Mouse (Mus musculus) right cerebral cortex, postnatal 4 days (tissue): ENCODE data around the gene Gpn3.

Source experiments
- DNase-seq: peaks from one replicate; pipeline ENCODE4 v3.0.0-alpha.2; 2022

Gpn3 gene

DNA sequence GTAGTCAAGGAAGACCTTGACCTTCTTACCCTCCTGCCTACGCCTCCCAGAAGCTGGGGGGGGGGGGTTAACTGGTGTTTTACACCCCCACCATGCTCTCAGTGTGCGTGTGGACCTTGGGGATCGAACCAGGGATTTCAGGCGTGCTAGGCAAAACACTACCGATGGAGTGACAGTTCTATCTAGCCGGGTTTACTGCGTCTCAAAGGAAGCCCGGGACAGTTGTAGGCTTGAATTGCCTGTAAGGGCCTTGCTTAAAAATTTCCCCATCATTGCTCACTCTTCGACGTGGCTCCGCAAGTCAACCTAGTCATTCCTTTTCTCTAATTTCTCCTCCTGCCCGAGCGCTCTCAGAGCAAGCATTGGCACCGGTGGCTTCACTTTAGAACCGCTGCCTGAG, 51.4 kb downstream of the Gpn3 start:
- DNase-seq = no peak

DNA sequence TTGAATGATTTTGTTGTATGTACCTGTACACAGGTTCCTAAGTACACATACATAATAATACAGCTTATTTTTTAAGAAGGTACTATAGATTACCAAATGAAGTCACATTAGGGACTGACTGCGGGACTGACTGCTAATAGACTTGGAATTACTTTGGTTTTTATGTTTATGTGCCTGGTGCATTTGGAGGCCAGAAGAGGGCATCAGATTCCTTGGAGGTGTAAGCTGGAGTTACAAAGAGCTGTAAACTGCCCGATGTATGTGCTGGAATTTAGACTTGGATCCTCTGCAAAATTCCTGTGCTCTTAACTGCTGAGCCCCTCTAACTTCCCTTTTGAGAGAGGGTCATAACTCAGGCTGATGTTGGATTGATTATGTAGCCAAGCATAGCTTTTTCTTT, 53.9 kb downstream of the Gpn3 start:
- DNase-seq = no peak

GRCm38 (mm10) chr5:122430036-122430775, 58.5 kb downstream of the Gpn3 start:
- no peak for DNase-seq

GRCm38 (mm10) chr5:122431221-122431620, 59.5 kb downstream of the Gpn3 start:
- no peak for DNase-seq
